Mouse (Mus musculus) CD4-positive, CD25-positive, alpha-beta regulatory T cell, adult 9 weeks (primary cell): Measurements from ENCODE around the gene Rtl1. TPM values are rescaled to one million over a fixed set of nuclear protein-coding genes. Genes with fewer than 3 reads are reported as not detected.

ENCODE experiments used
- polyA plus RNA-seq: library from polyadenylated mRNA; unstranded; fragments of 100-300 nt; shearing (Covaris generic); gene quantifications from one replicate; pipeline ENCODE4 v1.2.1, GENCODE M21; 2017

Gene Rtl1
- not detected for polyA plus RNA-seq

GRCm38 (mm10) chr12:109600230-109600629 lies at the start of gene Rtl1:
Gene Rtl1, minus strand, starts transcription at chr12:109600330.

Other genes starting within 250 kb of the Rtl1 start
- not detected for gene Dlk1, start 147.5 kb downstream of the Rtl1 start, polyA plus RNA-seq